Mouse (Mus musculus) cerebellum, adult 2 months (tissue): ENCODE results near the gene Tpk1. TPM values are rescaled to one million over a fixed set of nuclear protein-coding genes. Genes with fewer than 3 reads are reported as not detected.
A peak's percentile ranks its signal among the peaks of the same experiment; 100 is the strongest.

ENCODE experiments used
- DNase-seq, 2 experiments: peaks; one replicate each; pipeline ENCODE4 v3.0.0; 2021
- H3K27ac ChIP-seq: fragments of 200-500 bp; 2 replicates; pipeline ENCODE4 v1.5.1; 2012; ENCODE audit warnings: low read length, control low read depth, inconsistent platforms; ENCODE audit not compliant: insufficient read depth
- H3K27me3 ChIP-seq: fragments of 200-500 bp; 2 replicates; pipeline ENCODE4 v1.6.1; 2012; ENCODE audit warnings: inconsistent platforms, mild to moderate bottlenecking, low read length, moderate library complexity; ENCODE audit not compliant: control insufficient read depth, insufficient read depth
- H3K4me1 ChIP-seq: fragments of 200-500 bp; 2 replicates; pipeline ENCODE4 v1.6.1; 2011; ENCODE audit warnings: low read length; ENCODE audit not compliant: control insufficient read depth, insufficient read depth
- H3K4me3 ChIP-seq: fragments of 200-500 bp; replicated peaks from 2 replicates; pipeline ENCODE3; 2011; ENCODE audit warnings: mild to moderate bottlenecking, low read depth, low read length, control low read depth; ENCODE audit not compliant: insufficient read depth
- CTCF ChIP-seq: fragments of 200-500 bp; IDR thresholded peaks from 2 replicates; pipeline ENCODE4 v1.5.1; 2011; ENCODE audit warnings: low read depth, mild to moderate bottlenecking, control low read depth, low read length, moderate library complexity, borderline replicate concordance; ENCODE audit not compliant: insufficient read depth
- POLR2A ChIP-seq: fragments of 200-500 bp; IDR thresholded peaks from 2 replicates; pipeline ENCODE4 v1.6.1; 2011; ENCODE audit warnings: low read length, control low read depth, borderline replicate concordance; ENCODE audit not compliant: insufficient read depth
- WGBS: fragments of 180-500 bp; shearing (Covaris S2); methylation state at CpG from one replicate; pipeline ENCODE4 v1.1.7; 2018; 5-methylcytosine and 5-hydroxymethylcytosine counted together
- polyA plus RNA-seq: library from polyadenylated mRNA; depleted of rRNA; stranded (reverse); fragments of >200 nt; gene quantifications from 2 replicates; pipeline ENCODE4 v1.2.3, GENCODE M21; 2012

The Tpk1 gene
- polyA plus RNA-seq, 1 experiment: 5.0 TPM

- no peak overlapping the region for H3K4me3 ChIP-seq
These were observed 84.3 kb downstream of the Tpk1 start for GRCm38 (mm10) chr6:43581809-43582208.

DNA sequence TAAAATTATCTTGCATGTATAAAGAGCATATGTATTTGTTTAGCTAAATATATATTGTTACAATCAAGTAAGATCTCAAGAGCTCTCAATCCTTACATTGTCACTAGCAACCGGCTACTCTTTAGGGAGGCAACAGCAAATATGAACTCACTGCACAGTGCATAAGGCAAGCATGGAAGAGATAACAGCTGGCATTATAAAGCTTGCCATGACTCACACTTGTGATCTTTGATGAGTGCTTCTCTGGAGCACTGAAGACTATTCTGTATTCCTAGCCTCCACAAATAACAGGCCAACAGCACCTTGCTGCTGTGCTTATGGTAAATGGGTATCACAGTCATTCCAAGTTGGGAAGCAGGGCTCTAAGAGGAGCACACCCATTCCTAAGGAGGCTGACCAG is 98.2 kb downstream of the Tpk1 start:
- WGBS: 91% methylated on average over 1 of the region's 1 CpGs
- Histone ChIP-seq H3K4me3 (no peak overlapping the region), H3K4me1 (no peaks in the 10 kb centered on the region), H3K27ac (no peak overlapping the region), H3K27me3 (no peaks in the 10 kb centered on the region)
- TF ChIP-seq POLR2A (no peak), CTCF (no peak)
- DNase-seq: no peak

More at GRCm38 (mm10) chr6:43581809-43582208, 84.3 kb downstream of the Tpk1 start:
- H3K27me3 ChIP-seq: no peaks in the 10 kb centered on the region
- H3K27ac ChIP-seq: no peak overlapping the region
- 57% methylated on average over 2 of the region's 2 CpGs for WGBS
- no peaks in the 10 kb centered on the region for H3K4me1 ChIP-seq
- no peak for TF ChIP-seq POLR2A
- TF ChIP-seq CTCF: no peak
- peak in 1 of 2 experiments; percentile 40 for DNase-seq

DNA sequence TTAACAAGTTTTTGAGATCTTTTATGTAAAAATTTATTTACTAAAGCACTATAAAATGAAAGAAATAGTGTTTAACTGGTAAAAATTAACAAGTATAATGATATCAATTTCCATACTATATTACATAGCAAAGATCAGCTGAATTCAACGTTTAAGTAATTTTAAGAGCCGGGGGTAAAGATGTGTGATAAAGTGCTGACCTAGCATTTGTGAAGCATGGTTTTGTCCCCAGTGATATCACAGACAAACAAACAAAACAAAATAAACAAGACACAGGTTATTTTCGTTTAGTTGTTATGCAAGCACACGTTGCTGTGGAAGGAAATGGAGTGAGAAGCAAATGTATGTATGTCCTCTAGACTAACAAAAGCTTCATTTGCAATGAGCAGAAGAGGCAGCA is 103.6 kb downstream of the Tpk1 start:
- H3K27ac ChIP-seq: no peak overlapping the region
- DNase-seq: no peak
- 90% methylated on average over 4 of the region's 4 CpGs for WGBS
- no peak for TF ChIP-seq POLR2A
- TF ChIP-seq CTCF: no peak
- H3K4me1 ChIP-seq: no peaks in the 10 kb centered on the region
- no peaks in the 10 kb centered on the region for H3K27me3 ChIP-seq
- H3K4me3 ChIP-seq: no peak overlapping the region

DNA sequence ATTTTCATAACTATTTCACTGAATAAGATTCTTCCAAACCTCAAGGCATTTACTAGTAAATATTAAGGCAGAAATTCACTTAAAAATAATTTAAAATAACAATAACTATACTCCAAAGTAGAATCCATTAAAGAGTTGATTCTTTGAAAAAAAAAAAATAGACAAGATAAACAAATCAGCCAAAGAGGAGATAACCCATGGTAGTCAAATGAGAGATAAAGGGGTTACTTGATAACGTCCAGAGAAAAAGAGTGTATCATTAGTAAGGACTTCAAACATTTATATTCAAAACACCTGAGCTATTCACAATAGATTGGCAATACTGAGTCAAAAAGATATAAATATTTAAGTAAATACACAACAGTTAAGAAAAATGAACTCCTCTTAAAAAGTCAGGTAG is 114.7 kb downstream of the Tpk1 start:
- no peak for TF ChIP-seq POLR2A
- no peak for TF ChIP-seq CTCF
- no peak for DNase-seq
- 95% methylated on average over 1 of the region's 1 CpGs for WGBS

DNA sequence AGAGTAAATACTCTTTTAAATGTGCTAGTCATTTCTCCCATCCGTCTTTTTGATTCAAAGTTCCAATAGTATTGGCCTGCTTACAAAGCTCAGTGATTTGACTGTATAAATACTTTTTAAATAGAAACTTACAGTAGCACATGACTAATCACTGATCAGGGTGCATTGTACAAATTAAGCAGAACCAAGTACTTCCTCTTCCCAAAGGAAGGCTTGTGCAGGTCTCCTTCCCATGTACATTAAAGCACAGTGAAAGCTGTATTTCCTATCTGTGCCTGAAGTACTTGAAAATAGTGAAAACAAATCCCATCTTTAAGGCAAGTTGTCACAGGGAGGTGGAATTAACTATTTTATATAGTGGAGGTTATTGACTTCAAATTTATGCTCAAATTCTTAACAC is 119.5 kb downstream of the Tpk1 start:
- no peak for DNase-seq
- H3K27ac ChIP-seq: no peak overlapping the region
- 96% methylated on average over 1 of the region's 1 CpGs for WGBS
- no peaks in the 10 kb centered on the region for H3K27me3 ChIP-seq
- TF ChIP-seq POLR2A (no peak), CTCF (no peak)
- no peak overlapping the region for H3K4me3 ChIP-seq
- H3K4me1 ChIP-seq: no peaks in the 10 kb centered on the region

More for the DNA sequence above, 114.7 kb downstream of the Tpk1 start:
- H3K4me3 ChIP-seq: no peak overlapping the region
- H3K27ac ChIP-seq: no peak overlapping the region
- H3K27me3 ChIP-seq: no peaks in the 10 kb centered on the region
- H3K4me1 ChIP-seq: no peaks in the 10 kb centered on the region

DNA sequence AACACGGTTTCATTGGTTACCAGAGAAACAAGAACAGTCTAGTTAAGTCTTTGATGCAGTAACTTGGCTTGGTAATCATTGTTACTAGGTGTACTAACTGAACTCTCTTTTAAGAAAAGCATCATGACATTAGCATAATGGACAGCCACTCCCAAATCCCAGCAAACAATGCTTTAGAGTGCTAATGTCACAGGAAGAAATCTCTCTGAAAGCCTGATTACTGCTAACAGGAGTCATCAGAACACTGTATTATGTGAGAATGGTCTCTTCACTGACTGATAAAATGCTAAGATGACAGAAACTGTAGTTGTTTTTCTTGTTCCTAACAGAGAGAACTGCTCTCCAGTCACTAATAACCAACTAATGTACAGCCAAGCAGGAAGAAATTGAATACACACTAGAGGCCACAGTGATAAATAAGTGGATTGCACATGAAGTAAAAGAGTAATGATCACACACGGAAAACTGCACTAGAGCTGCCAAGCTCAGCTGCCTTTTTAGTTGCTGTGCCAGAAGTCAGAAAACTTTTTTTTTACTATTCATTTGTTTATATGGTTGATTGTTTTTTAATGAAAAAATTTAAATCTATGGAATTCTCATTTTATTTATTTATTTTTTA is 128.7 kb downstream of the Tpk1 start:
- H3K4me3 ChIP-seq: no peak overlapping the region
- no peak for DNase-seq
- H3K27me3 ChIP-seq: no peaks in the 10 kb centered on the region
- no peaks in the 10 kb centered on the region for H3K4me1 ChIP-seq
- WGBS: 75% methylated on average over 2 of the region's 2 CpGs
- no peak for TF ChIP-seq CTCF
- no peak for TF ChIP-seq POLR2A
- no peak overlapping the region for H3K27ac ChIP-seq

- H3K27ac ChIP-seq: no peak overlapping the region
- H3K4me3 ChIP-seq: no peak overlapping the region
- 86% methylated on average over 2 of the region's 2 CpGs for WGBS
- DNase-seq: no peak
- no peaks in the 10 kb centered on the region for H3K27me3 ChIP-seq
- H3K4me1 ChIP-seq: no peaks in the 10 kb centered on the region
- TF ChIP-seq CTCF (no peak), POLR2A (no peak)
These were observed 130.6 kb downstream of the Tpk1 start for GRCm38 (mm10) chr6:43535459-43535858.

- Histone ChIP-seq H3K27me3 (no peaks in the 10 kb centered on the region), H3K4me3 (no peak overlapping the region), H3K4me1 (no peaks in the 10 kb centered on the region; the same call in 1 of the 2 replicates), H3K27ac (no peak overlapping the region)
- TF ChIP-seq POLR2A: no peak
- no peak for TF ChIP-seq CTCF
- no peak for DNase-seq
These were observed 132.8 kb downstream of the Tpk1 start for GRCm38 (mm10) chr6:43533323-43533722.
